Mouse (Mus musculus) lung, embryonic 15.5 days (tissue): ENCODE data around the gene Adgrf1. TPM values are rescaled to one million over a fixed set of nuclear protein-coding genes. Genes with fewer than 3 reads are reported as not detected.

Source experiments
- ATAC-seq: fragments of 200-750 bp; cut with Nextera tagmentation; 2 replicates; pipeline ENCODE4 v1.8.0; 2017; ENCODE audit warnings: moderate number of reproducible peaks, borderline replicate concordance; ENCODE audit not compliant: low FRiP score, low TSS enrichment; ENCODE audit errors: extremely low read depth
- H3K27ac ChIP-seq: fragments of 300-500 bp; sonication (generic); 2 replicates; pipeline ENCODE4 v1.5.1; 2015; ENCODE audit warnings: moderate library complexity, mild to moderate bottlenecking, inconsistent platforms
- H3K27me3 ChIP-seq: fragments of 300-500 bp; sonication (generic); 2 replicates; pipeline ENCODE4 v1.6.1; 2015; ENCODE audit warnings: inconsistent platforms
- H3K36me3 ChIP-seq: fragments of 300-500 bp; sonication (generic); 2 replicates; pipeline ENCODE4 v1.6.1; 2015; ENCODE audit warnings: inconsistent platforms
- H3K4me1 ChIP-seq: fragments of 300-500 bp; sonication (generic); 2 replicates; pipeline ENCODE4 v1.6.1; 2015; ENCODE audit warnings: inconsistent platforms
- H3K4me2 ChIP-seq: fragments of 300-500 bp; sonication (generic); 2 replicates; pipeline ENCODE4 v1.6.1; 2015; ENCODE audit warnings: inconsistent platforms, mild to moderate bottlenecking, moderate library complexity
- H3K4me3 ChIP-seq: fragments of 300-500 bp; sonication (generic); 2 replicates; pipeline ENCODE4 v1.5.1; 2015; ENCODE audit warnings: mild to moderate bottlenecking, inconsistent platforms
- H3K9ac ChIP-seq: fragments of 300-500 bp; sonication (generic); 2 replicates; pipeline ENCODE4 v1.6.1; 2015; ENCODE audit warnings: inconsistent platforms
- H3K9me3 ChIP-seq: fragments of 300-500 bp; sonication (generic); 2 replicates; pipeline ENCODE4 v1.6.1; 2016; ENCODE audit warnings: inconsistent platforms
- WGBS: fragments of 180-500 bp; shearing (Covaris S2); methylation state at CpG from one replicate; pipeline ENCODE4 v1.1.7; 2015; 5-methylcytosine and 5-hydroxymethylcytosine counted together
- polyA plus RNA-seq: library from polyadenylated mRNA; unstranded; fragments of >200 nt; fragmentation: Nextera tagmentation; extraction: Ambion mirVana; gene quantifications from 2 replicates; pipeline ENCODE4 v1.2.1, GENCODE M21; 2015

The Adgrf1 gene
- polyA plus RNA-seq, 1 experiment from 2014 or later = not detected

DNA sequence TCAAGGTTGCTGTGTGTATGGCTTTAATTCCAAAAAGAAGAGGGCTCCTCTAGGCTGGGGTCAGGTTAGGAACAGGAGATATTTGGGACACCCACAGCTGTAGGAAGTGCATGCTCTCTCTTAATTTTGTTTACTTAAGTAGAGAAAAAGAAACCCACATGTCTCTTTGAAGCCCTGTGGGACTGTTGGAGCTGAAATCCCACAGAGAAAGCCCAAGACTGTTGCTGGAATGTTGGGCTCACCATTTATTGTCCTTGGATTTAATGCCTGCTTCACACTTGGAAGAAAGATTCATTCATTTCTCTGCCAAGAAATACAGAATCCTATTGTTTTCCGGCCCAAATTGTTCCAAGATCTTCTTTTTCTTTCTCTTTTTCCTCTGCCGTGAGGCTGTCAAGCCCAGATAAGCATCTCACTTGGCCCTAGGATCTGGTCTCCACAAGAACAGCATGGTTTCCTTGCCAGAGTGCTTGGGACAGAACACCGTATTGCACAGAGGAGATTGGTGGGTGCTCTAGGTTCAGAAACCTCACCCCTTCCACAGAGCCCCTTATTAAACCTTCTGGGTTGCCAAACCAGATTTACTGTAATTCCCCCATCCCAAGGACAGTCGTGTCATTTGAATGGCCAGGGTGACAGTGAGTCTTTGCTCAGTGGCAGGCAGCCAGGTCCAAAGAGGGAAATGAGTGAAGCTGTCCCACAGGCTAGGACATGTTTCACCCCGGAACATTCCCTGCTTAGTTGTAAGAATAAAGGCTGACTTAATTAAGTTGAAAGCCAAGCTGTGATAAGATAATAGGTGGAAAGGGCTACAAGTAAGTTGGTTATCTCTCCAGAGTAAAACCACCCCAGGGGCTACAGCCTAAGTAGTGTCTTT, 18.6 kb upstream of the Adgrf1 start:
- WGBS = 39% methylated on average over 5 of the region's 5 CpGs
- no peak overlapping the region for H3K27ac ChIP-seq
- no peak for ATAC-seq

DNA sequence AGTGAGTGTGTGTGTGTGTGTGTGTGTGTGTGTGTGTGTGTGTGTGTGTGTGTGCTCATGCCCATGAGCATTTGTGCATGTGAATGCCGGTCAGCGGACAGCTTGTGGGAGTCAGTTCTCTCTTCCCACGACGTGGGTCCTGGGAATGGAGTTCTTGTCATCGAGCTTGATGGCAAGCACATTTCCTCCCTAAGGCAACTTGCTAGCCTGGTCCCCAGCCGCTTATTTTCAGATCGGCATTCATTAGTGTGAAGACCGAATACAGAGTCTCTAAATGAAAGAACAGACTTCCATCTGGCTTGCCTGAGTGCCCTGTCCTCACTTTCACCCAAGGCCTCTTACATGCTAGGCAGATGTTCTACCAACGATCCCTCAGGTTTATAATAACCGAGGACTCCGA, 17.3 kb upstream of the Adgrf1 start:
- no peak for ATAC-seq
- H3K27ac ChIP-seq = no peak overlapping the region
- no peaks in the 10 kb centered on the region for H3K36me3 ChIP-seq
- no peaks in the 10 kb centered on the region for H3K27me3 ChIP-seq
- H3K4me3 ChIP-seq = no peak overlapping the region
- H3K4me1 ChIP-seq = peaks cover 17% of the 10 kb centered on the region
- 80% methylated on average over 11 of the region's 11 CpGs for WGBS
- H3K4me2 ChIP-seq = no peak overlapping the region
- no peak overlapping the region for H3K9ac ChIP-seq
- H3K9me3 ChIP-seq = no peaks in the 10 kb centered on the region

More for the DNA sequence above, 18.6 kb upstream of the Adgrf1 start:
- peaks cover 17% of the 10 kb centered on the region for H3K4me1 ChIP-seq
- no peaks in the 10 kb centered on the region for H3K36me3 ChIP-seq
- no peaks in the 10 kb centered on the region for H3K9me3 ChIP-seq
- H3K4me2 ChIP-seq = no peak overlapping the region
- no peak overlapping the region for H3K9ac ChIP-seq
- H3K4me3 ChIP-seq = no peak overlapping the region
- H3K27me3 ChIP-seq = no peaks in the 10 kb centered on the region

DNA sequence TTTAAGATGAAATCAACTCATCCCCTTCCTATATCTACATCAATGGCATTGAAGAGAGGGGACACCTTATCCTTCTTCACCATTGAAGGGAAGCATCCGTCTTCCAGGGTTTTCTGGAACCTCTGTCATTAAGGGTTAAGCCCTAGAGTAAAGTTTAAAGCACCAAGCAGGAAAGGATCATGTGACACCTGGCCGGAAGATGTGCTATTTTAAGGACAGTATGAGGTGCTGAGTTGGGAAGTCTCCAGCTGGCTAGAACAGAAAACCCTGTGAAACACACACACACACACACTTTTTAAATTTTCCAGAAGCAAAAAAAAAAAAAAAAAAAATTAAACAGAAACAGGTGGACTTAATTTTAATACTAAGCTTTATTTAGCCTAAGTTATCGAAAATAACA, 15.9 kb upstream of the Adgrf1 start:
- 38% methylated on average over 3 of the region's 3 CpGs for WGBS

DNA sequence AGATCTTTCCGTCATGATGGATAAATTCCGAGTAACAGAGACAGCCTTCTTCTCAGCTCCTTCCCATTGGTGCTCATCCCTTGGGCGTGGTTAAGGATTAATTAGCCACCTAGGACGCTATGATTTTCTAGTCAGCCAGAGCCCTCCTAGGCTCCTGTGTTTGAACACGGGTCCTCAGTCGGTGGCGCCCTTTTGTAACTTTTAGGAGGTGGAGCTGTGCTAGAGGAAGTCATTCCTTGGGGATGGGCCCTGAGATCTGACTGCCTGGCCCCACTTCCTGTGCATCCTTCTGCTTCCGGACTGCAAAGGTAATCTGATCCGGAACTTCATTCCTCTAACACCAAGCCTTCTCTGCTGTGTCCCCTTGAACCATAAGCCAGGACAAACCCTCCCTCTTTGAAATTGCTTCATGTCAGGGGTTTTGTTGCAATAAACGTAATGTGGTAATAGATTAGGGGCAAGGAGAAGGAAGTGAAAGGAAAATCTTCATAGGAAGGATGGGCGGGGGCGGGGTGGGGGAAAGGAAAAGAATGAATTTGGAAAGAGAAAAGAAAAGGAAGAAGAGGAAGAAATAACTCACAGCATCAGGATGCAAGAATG, 13.5 kb upstream of the Adgrf1 start:
- Histone ChIP-seq H3K27me3 (no peaks in the 10 kb centered on the region), H3K27ac (no peak overlapping the region), H3K36me3 (no peaks in the 10 kb centered on the region), H3K4me3 (no peak overlapping the region), H3K4me1 (peaks cover 5% of the 10 kb centered on the region; the same call in 1 of the 2 replicates), H3K9ac (no peak overlapping the region), H3K9me3 (no peaks in the 10 kb centered on the region), H3K4me2 (no peak overlapping the region)
- ATAC-seq = no peak
- WGBS = 66% methylated on average over 12 of the region's 12 CpGs

More for the DNA sequence above, 15.9 kb upstream of the Adgrf1 start:
- ATAC-seq = no peak
- Histone ChIP-seq H3K9me3 (no peaks in the 10 kb centered on the region), H3K9ac (no peak overlapping the region), H3K27me3 (no peaks in the 10 kb centered on the region), H3K4me2 (no peak overlapping the region), H3K4me1 (peaks cover 17% of the 10 kb centered on the region), H3K27ac (no peak overlapping the region), H3K36me3 (no peaks in the 10 kb centered on the region), H3K4me3 (no peak overlapping the region)

GRCm38 (mm10) chr17:43257699-43258098, 12.4 kb upstream of the Adgrf1 start:
- Histone ChIP-seq H3K4me2 (no peak overlapping the region), H3K9ac (no peak overlapping the region), H3K9me3 (no peaks in the 10 kb centered on the region), H3K4me3 (no peak overlapping the region), H3K27me3 (no peaks in the 10 kb centered on the region), H3K27ac (no peak overlapping the region), H3K4me1 (no peaks in the 10 kb centered on the region), H3K36me3 (no peaks in the 10 kb centered on the region)
- no peak for ATAC-seq
- 86% methylated on average over 1 of the region's 1 CpGs for WGBS

- 91% methylated on average over 5 of the region's 5 CpGs for WGBS
Observed at GRCm38 (mm10) chr17:43261937-43262336, 8.2 kb upstream of the Adgrf1 start.

DNA sequence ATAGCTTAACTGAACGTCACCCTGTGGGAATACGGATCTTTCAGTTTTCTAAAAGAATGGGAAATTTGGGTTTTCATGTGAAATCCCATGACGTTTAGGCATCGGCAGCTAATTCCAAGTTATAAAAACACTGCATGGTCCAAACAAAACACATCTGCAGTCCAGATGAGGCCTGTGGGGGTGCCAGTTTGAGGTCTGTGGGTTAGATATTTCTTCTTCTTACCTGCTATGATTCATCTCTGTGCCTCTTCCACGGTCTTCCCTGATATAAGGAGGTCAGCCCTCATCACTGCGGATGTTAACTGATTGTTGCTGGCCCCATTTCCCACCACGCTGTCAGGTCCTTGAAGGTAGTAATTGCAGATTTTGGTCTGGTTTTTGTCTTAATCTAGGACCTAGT, 5.4 kb upstream of the Adgrf1 start:
- Histone ChIP-seq H3K27ac (no peak overlapping the region), H3K9ac (no peak overlapping the region), H3K4me3 (no peak overlapping the region), H3K27me3 (no peaks in the 10 kb centered on the region), H3K4me2 (no peak overlapping the region), H3K4me1 (no peaks in the 10 kb centered on the region), H3K36me3 (no peaks in the 10 kb centered on the region), H3K9me3 (no peaks in the 10 kb centered on the region)
- ATAC-seq = no peak
- 77% methylated on average over 7 of the region's 7 CpGs for WGBS

More at GRCm38 (mm10) chr17:43261937-43262336, 8.2 kb upstream of the Adgrf1 start:
- ATAC-seq = no peak
- Histone ChIP-seq H3K27me3 (no peaks in the 10 kb centered on the region), H3K9ac (no peak overlapping the region), H3K4me2 (no peak overlapping the region), H3K4me3 (no peak overlapping the region), H3K27ac (no peak overlapping the region), H3K4me1 (no peaks in the 10 kb centered on the region), H3K9me3 (no peaks in the 10 kb centered on the region), H3K36me3 (no peaks in the 10 kb centered on the region)

- no peak overlapping the region for H3K9ac ChIP-seq
- no peak for ATAC-seq
- H3K36me3 ChIP-seq = no peaks in the 10 kb centered on the region
- no peaks in the 10 kb centered on the region for H3K27me3 ChIP-seq
- peak overlapping the region; percentile 37 for H3K4me2 ChIP-seq
- WGBS = 22% methylated on average over 26 of the region's 26 CpGs
- no peak overlapping the region for H3K4me3 ChIP-seq
- H3K9me3 ChIP-seq = no peaks in the 10 kb centered on the region
- H3K27ac ChIP-seq = no peak overlapping the region
- no peaks in the 10 kb centered on the region for H3K4me1 ChIP-seq
Observed at GRCm38 (mm10) chr17:43265178-43265837, 4.8 kb upstream of the Adgrf1 start.

DNA sequence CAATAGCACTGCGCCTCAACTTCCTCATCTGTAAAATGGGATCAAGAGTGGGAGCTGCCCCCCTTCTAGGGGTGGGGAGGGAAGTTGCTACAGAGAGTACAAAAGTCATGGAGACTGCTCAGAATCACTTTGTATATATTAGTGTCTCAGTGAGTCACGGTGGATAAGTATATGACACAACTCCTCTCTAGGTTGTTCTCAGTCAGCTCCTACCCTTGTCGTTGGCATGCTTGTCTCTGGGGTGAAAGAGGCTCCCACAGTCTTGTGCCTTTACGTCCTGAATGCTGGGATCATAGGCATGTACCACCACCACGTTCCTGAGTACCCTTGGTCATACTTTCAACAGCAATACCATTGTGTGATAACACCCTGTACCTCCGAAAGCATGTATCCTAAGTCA, 4.2 kb upstream of the Adgrf1 start:
- no peak overlapping the region for H3K4me3 ChIP-seq
- no peak overlapping the region for H3K27ac ChIP-seq
- WGBS = 89% methylated on average over 6 of the region's 6 CpGs

GRCm38 (mm10) chr17:43266636-43267035, 3.5 kb upstream of the Adgrf1 start:
- H3K4me1 ChIP-seq = no peaks in the 10 kb centered on the region
- no peak for ATAC-seq
- no peaks in the 10 kb centered on the region for H3K9me3 ChIP-seq
- no peak overlapping the region for H3K4me3 ChIP-seq
- 76% methylated on average over 2 of the region's 2 CpGs for WGBS
- no peak overlapping the region for H3K9ac ChIP-seq
- H3K27ac ChIP-seq = no peak overlapping the region
- no peak overlapping the region for H3K4me2 ChIP-seq
- no peaks in the 10 kb centered on the region for H3K27me3 ChIP-seq
- H3K36me3 ChIP-seq = no peaks in the 10 kb centered on the region

More for the DNA sequence above, 4.2 kb upstream of the Adgrf1 start:
- no peak for ATAC-seq
- H3K4me2 ChIP-seq = no peak overlapping the region
- no peaks in the 10 kb centered on the region for H3K36me3 ChIP-seq
- H3K9me3 ChIP-seq = no peaks in the 10 kb centered on the region
- no peaks in the 10 kb centered on the region for H3K4me1 ChIP-seq
- no peak overlapping the region for H3K9ac ChIP-seq
- H3K27me3 ChIP-seq = no peaks in the 10 kb centered on the region

- H3K4me3 ChIP-seq = no peak overlapping the region
- H3K4me2 ChIP-seq = no peak overlapping the region
- H3K27ac ChIP-seq = no peak overlapping the region
- no peaks in the 10 kb centered on the region for H3K9me3 ChIP-seq
- WGBS = 88% methylated on average over 9 of the region's 9 CpGs
- H3K27me3 ChIP-seq = no peaks in the 10 kb centered on the region
- H3K36me3 ChIP-seq = no peaks in the 10 kb centered on the region
- no peak for ATAC-seq
- no peaks in the 10 kb centered on the region for H3K4me1 ChIP-seq
- H3K9ac ChIP-seq = no peak overlapping the region
Observed at GRCm38 (mm10) chr17:43267046-43267749, 2.9 kb upstream of the Adgrf1 start.
